Mouse (Mus musculus) heart, embryonic 14.5 days (tissue): ENCODE measurements at regions not wholly inside any gene's neighbourhood (a gene's known extent, or its start where the extent isn't known, plus 50 kb on each side); places are given as distances from the start of the nearest gene placed in this dataset.

Experiments used
- ATAC-seq: fragments of 200-750 bp; cut with Nextera tagmentation; 2 replicates; pipeline ENCODE4 v1.8.0; 2017; ENCODE audit warnings: low read depth, moderate TSS enrichment; ENCODE audit not compliant: insufficient number of reproducible peaks, insufficient read depth, low FRiP score
- H3K27ac ChIP-seq, 2 experiments: fragments of 200-500 bp in 1 of 2; fragments of 300-500 bp in 1 of 2; sonication (generic) in 1 of 2; replicated peaks in 1 of 2; 2 replicates each; pipeline ENCODE4 v1.5.1; 2012 to 2014; ENCODE audit warnings: low read depth in 2 of 2, low read length in 2 of 2, control low read depth in 1 of 2, mild to moderate bottlenecking in 1 of 2, mixed read lengths in 1 of 2; ENCODE audit not compliant: control insufficient read depth in 1 of 2, insufficient read depth in 1 of 2
- H3K27me3 ChIP-seq: fragments of 300-500 bp; sonication (generic); 2 replicates; pipeline ENCODE4 v1.6.1; 2014; ENCODE audit warnings: mild to moderate bottlenecking, low read length, control low read depth; ENCODE audit not compliant: control insufficient read depth, insufficient read depth
- H3K36me3 ChIP-seq: fragments of 300-500 bp; sonication (generic); 2 replicates; pipeline ENCODE4 v1.6.1; 2014; ENCODE audit warnings: mild to moderate bottlenecking, control low read depth, low read length, mixed read lengths; ENCODE audit not compliant: control insufficient read depth, insufficient read depth
- H3K4me1 ChIP-seq, 2 experiments: fragments of 200-500 bp in 1 of 2; fragments of 300-500 bp in 1 of 2; sonication (generic) in 1 of 2; 2 replicates each; pipeline ENCODE4 v1.6.1; 2012 to 2014; ENCODE audit warnings: low read length in 2 of 2, control low read depth in 1 of 2, mixed read lengths in 1 of 2; ENCODE audit not compliant: control insufficient read depth in 2 of 2, insufficient read depth in 2 of 2
- H3K4me2 ChIP-seq: fragments of 300-500 bp; sonication (generic); 2 replicates; pipeline ENCODE4 v1.6.1; 2014; ENCODE audit warnings: mild to moderate bottlenecking, low read length
- H3K4me3 ChIP-seq, 2 experiments: fragments of 200-500 bp in 1 of 2; fragments of 300-500 bp in 1 of 2; sonication (generic) in 1 of 2; 2 replicates each; pipeline ENCODE4 v1.5.1; 2012 to 2014; ENCODE audit warnings: low read length in 2 of 2, mild to moderate bottlenecking in 2 of 2, control low read depth in 1 of 2, low read depth in 1 of 2, moderate library complexity in 1 of 2; ENCODE audit not compliant: control insufficient read depth in 1 of 2, insufficient read depth in 1 of 2
- H3K9ac ChIP-seq: fragments of 300-500 bp; sonication (generic); 2 replicates; pipeline ENCODE4 v1.6.1; 2014; ENCODE audit warnings: mild to moderate bottlenecking, low read length
- H3K9me3 ChIP-seq: fragments of 300-500 bp; sonication (generic); 2 replicates; pipeline ENCODE4 v1.6.1; 2016; ENCODE audit warnings: low read length, control low read depth; ENCODE audit not compliant: control insufficient read depth
- WGBS: fragments of 180-500 bp; shearing (Covaris S2); extraction: QIAGEN DNeasy Blood & Tissue Kit; methylation state at CpG from one replicate; pipeline ENCODE4 v1.1.7; 2014; 5-methylcytosine and 5-hydroxymethylcytosine counted together

DNA sequence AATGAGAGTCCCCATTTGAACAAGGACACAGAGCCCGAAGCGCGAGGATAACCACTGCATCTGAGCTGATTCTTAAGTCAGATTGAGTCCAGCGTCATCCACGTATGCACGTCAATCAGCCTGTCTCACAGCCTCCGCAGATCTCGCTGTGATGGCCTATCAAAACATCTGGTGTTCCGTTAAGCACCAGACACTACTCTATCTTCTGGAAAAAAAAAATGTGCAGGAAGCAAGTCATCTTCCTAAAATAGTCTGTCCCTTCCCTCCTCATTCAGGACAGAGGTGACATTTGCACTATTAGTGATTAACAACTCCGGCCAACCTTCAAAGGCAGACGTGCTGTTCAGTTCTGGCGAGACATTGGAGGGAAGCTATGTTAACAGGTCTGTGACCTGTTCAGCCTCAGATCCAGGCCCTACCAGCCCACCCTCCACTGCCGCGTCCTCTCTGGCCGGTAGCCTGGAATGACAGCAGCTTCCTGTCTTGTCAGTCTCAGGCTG lies 81.0 kb downstream of the Cpn2 start:
- H3K36me3 ChIP-seq, result no peaks in the 10 kb centered on the region
- no peaks in the 10 kb centered on the region for H3K9me3 ChIP-seq
- peak; percentile 20; the same call in 1 of the 2 replicates for ATAC-seq
- H3K9ac ChIP-seq, result no peak overlapping the region
- H3K27ac ChIP-seq, result peak overlapping the region; percentile 65 to 82
- H3K4me3 ChIP-seq, result no peak overlapping the region
- 36% methylated on average over 15 of the region's 15 CpGs for WGBS
- peaks cover 46 to 57% of the 10 kb centered on the region in 2 experiments for H3K4me1 ChIP-seq
- H3K27me3 ChIP-seq, result peaks cover 3% of the 10 kb centered on the region; the same call in 1 of the 2 replicates
- H3K4me2 ChIP-seq, result 0 out of 2 replicates have a peak overlapping the region, but pooled peaks have one; percentile 6

DNA sequence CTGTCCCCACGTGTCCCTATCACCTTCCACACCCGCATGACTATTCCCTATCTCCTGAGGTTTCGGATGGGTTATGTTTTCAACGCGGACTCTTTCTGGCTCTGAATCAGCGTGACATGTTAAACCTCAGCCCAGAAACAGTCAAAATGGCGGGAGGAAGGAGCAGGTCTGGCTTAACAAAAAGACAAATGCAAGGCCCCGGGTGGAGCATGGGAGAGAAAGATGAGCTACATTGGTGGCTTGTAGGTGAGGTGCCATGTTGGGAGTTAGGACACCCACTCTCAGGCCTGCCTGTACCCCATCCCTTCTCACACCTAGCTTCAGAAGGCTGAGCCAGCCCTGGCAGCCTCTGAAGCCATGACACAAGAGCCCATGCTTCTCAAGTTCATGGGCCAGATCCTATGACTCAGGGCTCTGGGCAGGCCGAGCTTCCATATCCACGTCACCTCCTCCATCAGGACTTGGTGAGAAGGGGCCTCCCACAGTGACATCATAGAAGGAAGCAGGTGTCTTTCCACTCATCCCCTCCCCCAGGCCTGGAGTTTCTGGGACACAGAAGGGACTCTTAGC lies 80.5 kb downstream of the Cpn2 start:
- no peaks in the 10 kb centered on the region for H3K9me3 ChIP-seq
- no peak overlapping the region for H3K9ac ChIP-seq
- peak overlapping the region; percentile 65 to 82 for H3K27ac ChIP-seq
- H3K4me2 ChIP-seq, result no peak overlapping the region
- peaks cover 46 to 56% of the 10 kb centered on the region in 2 experiments for H3K4me1 ChIP-seq
- H3K36me3 ChIP-seq, result no peaks in the 10 kb centered on the region
- ATAC-seq, result no peak
- peaks cover 3% of the 10 kb centered on the region; the same call in 1 of the 2 replicates for H3K27me3 ChIP-seq
- no peak overlapping the region for H3K4me3 ChIP-seq
- WGBS, result 33% methylated on average over 10 of the region's 10 CpGs

DNA sequence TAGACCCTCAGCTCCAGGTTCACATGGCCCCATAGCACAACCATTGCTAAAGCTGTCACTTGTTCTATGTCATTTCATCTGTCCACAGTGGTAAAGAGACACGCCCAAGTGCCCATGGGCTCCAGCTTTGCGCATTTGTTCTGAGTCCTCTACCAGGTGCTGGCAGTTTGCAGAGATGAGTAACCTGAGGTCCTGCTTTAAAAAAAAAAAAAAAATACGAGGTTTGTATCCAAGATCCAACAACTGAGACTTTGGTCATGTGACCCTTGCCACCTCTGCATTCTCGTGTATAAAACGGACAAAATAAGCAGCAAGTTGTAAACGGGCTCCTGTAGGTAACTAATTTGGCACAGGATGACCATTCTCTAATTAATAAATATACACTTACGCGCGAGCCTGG lies 79.9 kb downstream of the Cpn2 start:
- Histone ChIP-seq H3K4me2 (peak overlapping the region; percentile 65), H3K36me3 (no peaks in the 10 kb centered on the region), H3K4me3 (peak overlapping the region; percentile 29 to 39; a peak in 3 of 4 replicates), H3K4me1 (peaks cover 46 to 56% of the 10 kb centered on the region in 2 experiments), H3K27ac (peak overlapping the region; percentile 65 to 82), H3K27me3 (peaks cover 3% of the 10 kb centered on the region; the same call in 1 of the 2 replicates), H3K9ac (peak overlapping the region; percentile 58), H3K9me3 (no peaks in the 10 kb centered on the region)
- no peak for ATAC-seq
- 46% methylated on average over 9 of the region's 9 CpGs for WGBS

- ATAC-seq, result peak; percentile 60
- Histone ChIP-seq H3K27me3 (peaks cover 3% of the 10 kb centered on the region; the same call in 1 of the 2 replicates), H3K4me1 (peaks cover 46 to 56% of the 10 kb centered on the region in 2 experiments), H3K9me3 (no peaks in the 10 kb centered on the region), H3K36me3 (no peaks in the 10 kb centered on the region), H3K27ac (peak overlapping the region; percentile 55 to 82), H3K9ac (peak overlapping the region; percentile 58), H3K4me3 (peak overlapping the region; percentile 29 to 39), H3K4me2 (peak overlapping the region; percentile 65)
- under 1% methylated on average over 26 of the region's 26 CpGs for WGBS
Measured at GRCm38 (mm10) chr16:30187907-30188414, 79.3 kb downstream of the Cpn2 start.

GRCm38 (mm10) chr16:30188769-30189430 lies 78.4 kb downstream of the Cpn2 start:
- Histone ChIP-seq H3K4me3 (no peak overlapping the region), H3K27me3 (peaks cover 3% of the 10 kb centered on the region; the same call in 1 of the 2 replicates), H3K9ac (no peak overlapping the region), H3K9me3 (no peaks in the 10 kb centered on the region), H3K36me3 (no peaks in the 10 kb centered on the region), H3K27ac (peak overlapping the region in 1 of 2 experiments; percentile 82; a peak in 1 of 4 replicates), H3K4me2 (no peak overlapping the region), H3K4me1 (peaks cover 54 to 62% of the 10 kb centered on the region in 2 experiments)
- WGBS, result 63% methylated on average over 8 of the region's 8 CpGs
- ATAC-seq, result no peak

DNA sequence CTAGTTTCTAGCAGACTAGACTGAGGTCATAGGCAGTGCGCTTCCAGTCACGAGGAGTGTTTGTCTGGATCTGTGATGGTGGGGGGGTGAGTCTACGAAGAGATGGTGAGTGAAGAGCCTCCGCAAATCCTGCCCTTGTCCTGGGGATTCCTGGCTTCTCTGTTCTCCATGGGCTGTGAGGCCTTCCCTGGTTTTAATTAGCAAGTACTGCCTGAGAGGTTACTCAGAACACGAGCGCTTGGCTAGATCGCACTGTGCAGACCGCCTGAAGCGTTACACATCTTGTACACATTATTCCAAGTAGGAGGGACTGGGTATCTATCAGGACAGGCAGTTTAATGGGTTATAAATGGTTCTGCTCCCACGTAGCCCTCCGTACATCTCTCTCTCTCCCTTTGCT lies 76.9 kb downstream of the Cpn2 start:
- Histone ChIP-seq H3K9ac (no peak overlapping the region), H3K9me3 (no peaks in the 10 kb centered on the region), H3K4me1 (peaks cover 49 to 60% of the 10 kb centered on the region in 2 experiments), H3K4me2 (no peak overlapping the region), H3K36me3 (no peaks in the 10 kb centered on the region), H3K27me3 (peaks cover 3% of the 10 kb centered on the region; the same call in 1 of the 2 replicates), H3K4me3 (no peak overlapping the region), H3K27ac (no peak overlapping the region)
- 81% methylated on average over 11 of the region's 11 CpGs for WGBS
- ATAC-seq, result no peak

- ATAC-seq, result no peak
- peaks cover 3% of the 10 kb centered on the region; the same call in 1 of the 2 replicates for H3K27me3 ChIP-seq
- H3K4me2 ChIP-seq, result no peak overlapping the region
Measured at GRCm38 (mm10) chr16:30190935-30191514, 76.3 kb downstream of the Cpn2 start.

More at GRCm38 (mm10) chr16:30190935-30191514, 76.3 kb downstream of the Cpn2 start:
- Histone ChIP-seq H3K9ac (no peak overlapping the region), H3K4me3 (no peak overlapping the region), H3K36me3 (no peaks in the 10 kb centered on the region), H3K4me1 (peaks cover 47 to 54% of the 10 kb centered on the region in 2 experiments), H3K9me3 (no peaks in the 10 kb centered on the region), H3K27ac (no peak overlapping the region)
- WGBS, result 34% methylated on average over 15 of the region's 15 CpGs
